Mouse (Mus musculus): ENCODE results near the gene Chrne. TPM values are rescaled to one million over a fixed set of nuclear protein-coding genes. Genes with fewer than 3 reads are reported as not detected.

Chrne gene
- polyA plus RNA-seq, 1 experiment from 2014 or later = not detected

- H3K4me2 ChIP-seq (replicated peaks) = no peak overlapping the region
- no peak overlapping the region for H3K27ac ChIP-seq
- H3K9me3 ChIP-seq = no peaks in the 10 kb centered on the region
- H3K27me3 ChIP-seq = no peaks in the 10 kb centered on the region
- no peak overlapping the region for H3K9ac ChIP-seq
- H3K36me3 ChIP-seq = peaks cover 22% of the 10 kb centered on the region
- 0 out of 2 replicates have a peak, but pooled peaks cover under 1% of the 10 kb centered on the region for H3K4me1 ChIP-seq
- WGBS = 83% methylated on average over 8 of the region's 8 CpGs
- no peak overlapping the region for H3K4me3 ChIP-seq
- ATAC-seq (ENCODE audit: insufficient number of reproducible peaks, insufficient read depth, low FRiP score, low TSS enrichment) = no peak
Measured at GRCm38 (mm10) chr11:70639976-70640375, 21.0 kb upstream of the Chrne start.

GRCm38 (mm10) chr11:70638714-70639278, 19.8 kb upstream of the Chrne start, which contains the start of gene Gp1ba:
Gp1ba (plus strand) TSS chr11:70639122.
- no peaks in the 10 kb centered on the region for H3K4me1 ChIP-seq
- no peak for ATAC-seq (ENCODE audit: insufficient number of reproducible peaks, insufficient read depth, low FRiP score, low TSS enrichment)
- H3K4me3 ChIP-seq = no peak within 1 kb of the TSS
- H3K27me3 ChIP-seq = no peaks in the 10 kb centered on the region
- no peak within 1 kb of the TSS for H3K9ac ChIP-seq
- no peak within 1 kb of the TSS for H3K27ac ChIP-seq
- peaks cover 11% of the 10 kb centered on the region; the same call in 1 of the 2 replicates for H3K36me3 ChIP-seq
- H3K4me2 ChIP-seq (replicated peaks) = no peak within 1 kb of the TSS
- whole genome bisulfite sequencing = 49% methylated on average over 5 of the region's 5 CpGs
- no peaks in the 10 kb centered on the region for H3K9me3 ChIP-seq

- no peak overlapping the region for H3K4me2 ChIP-seq (replicated peaks)
- peaks cover 8% of the 10 kb centered on the region; the same call in 1 of the 2 replicates for H3K36me3 ChIP-seq
- no peak overlapping the region for H3K9ac ChIP-seq
- no peaks in the 10 kb centered on the region for H3K27me3 ChIP-seq
- H3K9me3 ChIP-seq = no peaks in the 10 kb centered on the region
- no peak overlapping the region for H3K27ac ChIP-seq
- no peak overlapping the region for H3K4me3 ChIP-seq
- H3K4me1 ChIP-seq = no peaks in the 10 kb centered on the region
- no peak for ATAC-seq (ENCODE audit: insufficient number of reproducible peaks, insufficient read depth, low FRiP score, low TSS enrichment)
- WGBS = 82% methylated on average over 1 of the region's 1 CpGs
Measured at GRCm38 (mm10) chr11:70638293-70638692, 19.3 kb upstream of the Chrne start.

GRCm38 (mm10) chr11:70637764-70638163, 18.7 kb upstream of the Chrne start:
- Histone ChIP-seq H3K4me1 (no peaks in the 10 kb centered on the region), H3K4me2 (replicated peaks) (no peak overlapping the region), H3K36me3 (peaks cover 3% of the 10 kb centered on the region; the same call in 1 of the 2 replicates), H3K27me3 (no peaks in the 10 kb centered on the region), H3K27ac (no peak overlapping the region), H3K9me3 (no peaks in the 10 kb centered on the region), H3K4me3 (no peak overlapping the region), H3K9ac (no peak overlapping the region)
- ATAC-seq (ENCODE audit: insufficient number of reproducible peaks, insufficient read depth, low FRiP score, low TSS enrichment) = no peak
- WGBS = 100% methylated on average over 1 of the region's 1 CpGs

DNA sequence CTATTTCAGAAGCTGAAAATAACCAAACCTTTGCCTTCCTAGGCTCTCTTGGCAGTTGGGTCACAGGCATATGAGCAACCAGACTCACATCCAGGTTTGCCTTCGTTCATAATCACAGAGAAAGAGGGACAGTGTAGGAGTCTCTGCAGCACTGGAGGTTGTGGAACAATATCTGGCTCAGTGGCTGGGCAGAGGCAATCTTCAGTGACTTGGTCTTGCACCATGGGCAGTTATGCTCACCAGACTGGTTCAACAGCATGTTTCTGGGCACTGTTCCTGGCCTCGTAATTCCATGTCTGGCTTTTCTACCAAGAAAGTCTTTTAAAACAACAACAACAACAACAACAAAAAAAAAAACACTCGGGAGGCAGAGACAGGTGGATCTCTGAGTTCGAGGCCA, 16.6 kb upstream of the Chrne start:
- no peak overlapping the region for H3K9ac ChIP-seq
- H3K4me1 ChIP-seq = no peaks in the 10 kb centered on the region
- no peak overlapping the region for H3K27ac ChIP-seq
- H3K27me3 ChIP-seq = no peaks in the 10 kb centered on the region
- no peak for ATAC-seq (ENCODE audit: insufficient number of reproducible peaks, insufficient read depth, low FRiP score, low TSS enrichment)
- H3K4me2 ChIP-seq (replicated peaks) = no peak overlapping the region
- H3K9me3 ChIP-seq = no peaks in the 10 kb centered on the region
- no peaks in the 10 kb centered on the region for H3K36me3 ChIP-seq
- WGBS = 78% methylated on average over 4 of the region's 4 CpGs
- H3K4me3 ChIP-seq = no peak overlapping the region

- Histone ChIP-seq H3K27me3 (no peaks in the 10 kb centered on the region), H3K4me2 (replicated peaks) (no peak overlapping the region), H3K4me3 (no peak overlapping the region), H3K27ac (no peak overlapping the region), H3K4me1 (no peaks in the 10 kb centered on the region), H3K9me3 (no peaks in the 10 kb centered on the region), H3K9ac (no peak overlapping the region), H3K36me3 (no peaks in the 10 kb centered on the region)
- WGBS = 73% methylated on average over 7 of the region's 7 CpGs
- no peak for ATAC-seq (ENCODE audit: insufficient number of reproducible peaks, insufficient read depth, low FRiP score, low TSS enrichment)
Measured at GRCm38 (mm10) chr11:70630129-70630528, 11.1 kb upstream of the Chrne start.

- no peak overlapping the region for H3K4me3 ChIP-seq
- H3K9me3 ChIP-seq = no peaks in the 10 kb centered on the region
- no peaks in the 10 kb centered on the region for H3K27me3 ChIP-seq
- no peaks in the 10 kb centered on the region for H3K4me1 ChIP-seq
- no peak overlapping the region for H3K9ac ChIP-seq
- 60% methylated on average over 5 of the region's 5 CpGs for WGBS
- no peaks in the 10 kb centered on the region for H3K36me3 ChIP-seq
- no peak overlapping the region for H3K27ac ChIP-seq
- no peak for ATAC-seq (ENCODE audit: insufficient number of reproducible peaks, insufficient read depth, low FRiP score, low TSS enrichment)
- no peak overlapping the region for H3K4me2 ChIP-seq (replicated peaks)
Measured at GRCm38 (mm10) chr11:70629557-70629956, 10.5 kb upstream of the Chrne start.

- Histone ChIP-seq H3K9ac (no peak overlapping the region), H3K4me2 (replicated peaks) (no peak overlapping the region), H3K27me3 (no peaks in the 10 kb centered on the region), H3K9me3 (no peaks in the 10 kb centered on the region), H3K4me1 (no peaks in the 10 kb centered on the region), H3K4me3 (no peak overlapping the region), H3K36me3 (no peaks in the 10 kb centered on the region), H3K27ac (no peak overlapping the region)
- ATAC-seq (ENCODE audit: insufficient number of reproducible peaks, insufficient read depth, low FRiP score, low TSS enrichment) = no peak
- 74% methylated on average over 2 of the region's 2 CpGs for WGBS
Measured at GRCm38 (mm10) chr11:70628431-70628830, 9.4 kb upstream of the Chrne start.

- Histone ChIP-seq H3K27me3 (no peaks in the 10 kb centered on the region), H3K9me3 (no peaks in the 10 kb centered on the region), H3K27ac (no peak overlapping the region), H3K36me3 (no peaks in the 10 kb centered on the region), H3K4me2 (replicated peaks) (no peak overlapping the region), H3K4me3 (no peak overlapping the region), H3K9ac (no peak overlapping the region), H3K4me1 (no peaks in the 10 kb centered on the region)
- ATAC-seq (ENCODE audit: insufficient number of reproducible peaks, insufficient read depth, low FRiP score, low TSS enrichment) = no peak
- WGBS = 65% methylated on average over 4 of the region's 4 CpGs
Measured at GRCm38 (mm10) chr11:70626877-70627276, 7.9 kb upstream of the Chrne start.

GRCm38 (mm10) chr11:70625473-70625872, 6.5 kb upstream of the Chrne start:
- no peak overlapping the region for H3K27ac ChIP-seq
- no peaks in the 10 kb centered on the region for H3K27me3 ChIP-seq
- H3K9me3 ChIP-seq = no peaks in the 10 kb centered on the region
- no peaks in the 10 kb centered on the region for H3K36me3 ChIP-seq
- H3K4me1 ChIP-seq = no peaks in the 10 kb centered on the region
- no peak overlapping the region for H3K4me3 ChIP-seq
- no peak overlapping the region for H3K4me2 ChIP-seq (replicated peaks)
- H3K9ac ChIP-seq = no peak overlapping the region
- ATAC-seq (ENCODE audit: insufficient number of reproducible peaks, insufficient read depth, low FRiP score, low TSS enrichment) = no peak
- 49% methylated on average over 4 of the region's 4 CpGs for WGBS

- Histone ChIP-seq H3K36me3 (no peaks in the 10 kb centered on the region), H3K4me1 (no peaks in the 10 kb centered on the region), H3K9ac (no peak overlapping the region), H3K4me3 (no peak overlapping the region), H3K9me3 (no peaks in the 10 kb centered on the region), H3K27ac (no peak overlapping the region), H3K27me3 (no peaks in the 10 kb centered on the region), H3K4me2 (replicated peaks) (no peak overlapping the region)
- ATAC-seq (ENCODE audit: insufficient number of reproducible peaks, insufficient read depth, low FRiP score, low TSS enrichment) = no peak
- 85% methylated on average over 10 of the region's 10 CpGs for WGBS
Measured at GRCm38 (mm10) chr11:70623053-70623742, 4.2 kb upstream of the Chrne start.

DNA sequence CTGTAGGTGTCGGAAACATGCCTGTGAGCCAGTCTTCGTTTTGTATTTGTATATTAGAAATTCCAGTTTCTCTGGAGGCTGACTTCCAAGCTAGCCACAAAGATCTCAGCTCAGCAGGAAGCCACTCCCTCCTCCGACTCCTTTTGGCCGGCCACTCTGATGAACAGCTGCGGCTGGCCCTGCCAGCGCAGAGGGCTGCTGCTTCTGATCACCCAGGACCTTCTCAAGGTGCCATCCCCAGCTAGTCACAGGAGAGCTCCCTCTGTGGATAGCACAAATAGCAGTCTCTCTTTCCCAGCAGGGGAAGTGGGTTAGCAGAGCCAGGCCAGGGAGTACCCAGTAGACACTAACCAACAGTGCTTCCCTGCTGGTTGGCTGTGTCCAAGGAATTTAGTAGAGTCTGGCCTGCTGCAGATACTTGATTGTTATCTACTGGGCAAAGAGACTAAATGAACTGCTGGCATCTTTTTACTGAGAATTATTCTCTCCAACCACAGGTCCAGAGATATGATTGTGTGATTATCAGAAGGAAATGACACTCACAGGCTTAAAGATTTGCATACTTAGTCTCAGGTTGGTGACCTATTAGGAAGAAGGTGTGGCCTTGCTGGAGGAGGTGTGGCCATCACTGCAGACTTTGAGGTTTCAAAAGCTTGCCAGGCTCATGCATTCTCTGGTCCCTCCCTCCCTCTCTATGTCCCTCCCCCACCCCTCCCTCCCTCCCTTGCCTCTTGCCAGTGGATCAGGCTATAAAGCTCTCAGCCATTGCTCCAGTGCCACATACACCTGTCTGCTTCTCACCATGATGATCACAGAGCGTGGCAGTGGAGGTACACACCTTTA, 3.2 kb upstream of the Chrne start:
- Histone ChIP-seq H3K27me3 (no peaks in the 10 kb centered on the region), H3K9me3 (no peaks in the 10 kb centered on the region), H3K36me3 (no peaks in the 10 kb centered on the region), H3K27ac (no peak overlapping the region), H3K4me3 (no peak overlapping the region), H3K4me2 (replicated peaks) (no peak overlapping the region), H3K4me1 (no peaks in the 10 kb centered on the region), H3K9ac (no peak overlapping the region)
- ATAC-seq (ENCODE audit: insufficient number of reproducible peaks, insufficient read depth, low FRiP score, low TSS enrichment) = no peak
- WGBS = 50% methylated on average over 7 of the region's 7 CpGs
